Mouse (Mus musculus) splenic B cell, adult 2 months (primary cell): ENCODE results near the gene Olfr325.

Source experiments
- DNase-seq: peaks from one replicate; pipeline ENCODE4 v3.0.0-alpha.2; 2011; ENCODE audit warnings: low read depth, low spot score
- H3K27me3 ChIP-seq: 2 replicates; pipeline ENCODE4 v1.6.1; 2012; ENCODE audit warnings: mild to moderate bottlenecking, low read length, moderate library complexity, mixed read lengths; ENCODE audit not compliant: control insufficient read depth, poor library complexity, insufficient read depth, severe bottlenecking
- H3K36me3 ChIP-seq: 2 replicates; pipeline ENCODE4 v1.6.1; 2012; ENCODE audit warnings: mild to moderate bottlenecking, low read length, moderate library complexity, mixed read lengths; ENCODE audit not compliant: control insufficient read depth, poor library complexity, insufficient read depth, severe bottlenecking

Olfr325 gene

GRCm38 (mm10) chr11:58606177-58606919 lies 28.8 kb downstream of the Olfr325 start:
- no peak for DNase-seq
- H3K27me3 ChIP-seq = no peaks in the 10 kb centered on the region
- no peaks in the 10 kb centered on the region for H3K36me3 ChIP-seq

GRCm38 (mm10) chr11:58607030-58607429 lies 29.5 kb downstream of the Olfr325 start:
- no peaks in the 10 kb centered on the region for H3K36me3 ChIP-seq
- no peak for DNase-seq
- H3K27me3 ChIP-seq = no peaks in the 10 kb centered on the region

- Histone ChIP-seq H3K27me3 (no peaks in the 10 kb centered on the region), H3K36me3 (no peaks in the 10 kb centered on the region)
- DNase-seq = no peak
These were observed 35.8 kb downstream of the Olfr325 start for GRCm38 (mm10) chr11:58613359-58613758.

- Histone ChIP-seq H3K27me3 (no peaks in the 10 kb centered on the region), H3K36me3 (no peaks in the 10 kb centered on the region)
- no peak for DNase-seq
These were observed 37.0 kb downstream of the Olfr325 start for GRCm38 (mm10) chr11:58614526-58614925.

GRCm38 (mm10) chr11:58615975-58616374 lies 38.4 kb downstream of the Olfr325 start, which contains the start of gene 2210407C18Rik:
TSS of gene 2210407C18Rik (minus strand) at chr11:58616075.
- DNase-seq = no peak
- Histone ChIP-seq H3K36me3 (no peaks in the 10 kb centered on the region), H3K27me3 (no peaks in the 10 kb centered on the region)

GRCm38 (mm10) chr11:58618369-58618768 lies 40.8 kb downstream of the Olfr325 start:
- Histone ChIP-seq H3K36me3 (no peaks in the 10 kb centered on the region), H3K27me3 (no peaks in the 10 kb centered on the region)
- DNase-seq = no peak

- no peaks in the 10 kb centered on the region for H3K27me3 ChIP-seq
- H3K36me3 ChIP-seq = no peaks in the 10 kb centered on the region
- no peak for DNase-seq
These were observed 41.3 kb downstream of the Olfr325 start for GRCm38 (mm10) chr11:58618793-58619192.

GRCm38 (mm10) chr11:58626146-58626545 lies 48.6 kb downstream of the Olfr325 start:
- Histone ChIP-seq H3K36me3 (no peaks in the 10 kb centered on the region), H3K27me3 (no peaks in the 10 kb centered on the region)
- DNase-seq = no peak

GRCm38 (mm10) chr11:58630401-58630800 lies 52.9 kb downstream of the Olfr325 start, which contains the start of gene Olfr323:
TSS of gene Olfr323 (minus strand) at chr11:58630501.
- no peak for DNase-seq
- Histone ChIP-seq H3K36me3 (no peaks in the 10 kb centered on the region), H3K27me3 (no peaks in the 10 kb centered on the region)
